Mouse (Mus musculus) neural tube, embryonic 12.5 days (tissue): ENCODE measurements around the gene Ufd1. TPM values are rescaled to one million over a fixed set of nuclear protein-coding genes. Genes with fewer than 3 reads are reported as not detected.

Source experiments
- ATAC-seq: fragments of 200-750 bp; cut with Nextera tagmentation; 2 replicates; pipeline ENCODE4 v1.8.0; 2017; ENCODE audit warnings: low read depth, mild to moderate bottlenecking, moderate TSS enrichment, moderate library complexity; ENCODE audit not compliant: low FRiP score
- H3K27ac ChIP-seq: fragments of 300-500 bp; sonication (generic); 2 replicates; pipeline ENCODE4 v1.5.1; 2016
- H3K27me3 ChIP-seq: fragments of 300-500 bp; sonication (generic); replicated peaks from 2 replicates; pipeline ENCODE4 v1.6.1; 2016; ENCODE audit warnings: mild to moderate bottlenecking
- H3K36me3 ChIP-seq: fragments of 300-500 bp; sonication (generic); 2 replicates; pipeline ENCODE4 v1.6.1; 2016; ENCODE audit warnings: mild to moderate bottlenecking
- H3K4me1 ChIP-seq: fragments of 300-500 bp; sonication (generic); 2 replicates; pipeline ENCODE4 v1.6.1; 2016
- H3K4me2 ChIP-seq: fragments of 300-500 bp; sonication (generic); replicated peaks from 2 replicates; pipeline ENCODE4 v1.6.1; 2016; ENCODE audit warnings: mild to moderate bottlenecking
- H3K4me3 ChIP-seq: fragments of 300-500 bp; sonication (generic); 2 replicates; pipeline ENCODE4 v1.5.1; 2016
- H3K9ac ChIP-seq: fragments of 300-500 bp; sonication (generic); 2 replicates; pipeline ENCODE4 v1.6.1; 2016; ENCODE audit warnings: mild to moderate bottlenecking
- H3K9me3 ChIP-seq: fragments of 300-500 bp; sonication (generic); 2 replicates; pipeline ENCODE4 v1.6.1; 2016; ENCODE audit warnings: mild to moderate bottlenecking
- WGBS: fragments of 180-500 bp; shearing (Covaris S2); methylation state at CpG from one replicate; pipeline ENCODE4 v1.1.7; 2016; 5-methylcytosine and 5-hydroxymethylcytosine counted together
- polyA plus RNA-seq: library from polyadenylated mRNA; unstranded; fragments of >200 nt; fragmentation: Nextera tagmentation; extraction: Ambion mirVana; gene quantifications from 2 replicates; pipeline ENCODE4 v1.2.1, GENCODE M21; 2016

The Ufd1 gene
- polyA plus RNA-seq, 1 experiment from 2014 or later: 111 TPM

DNA sequence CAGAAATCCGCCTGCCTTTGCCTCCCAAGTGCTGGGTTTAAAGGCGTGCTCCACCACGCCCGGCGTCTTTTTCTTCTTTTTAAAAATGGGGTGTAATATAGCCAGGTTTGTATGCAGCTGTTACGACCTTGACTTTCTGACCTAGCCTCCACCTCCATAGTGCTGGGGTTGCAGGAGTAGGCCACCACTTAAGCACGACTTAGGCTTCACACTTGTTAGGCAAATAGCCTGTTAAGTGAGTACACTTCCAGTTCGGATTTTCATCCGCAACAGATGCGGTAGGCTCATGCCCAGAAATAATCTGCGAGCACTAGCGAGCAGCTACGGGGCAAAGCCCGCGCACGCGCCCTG, 64.5 kb downstream of the Ufd1 start:
- H3K9ac ChIP-seq: peak overlapping the region; percentile 90
- H3K27me3 ChIP-seq: no peaks in the 10 kb centered on the region
- no peaks in the 10 kb centered on the region for H3K9me3 ChIP-seq
- H3K4me3 ChIP-seq: peak overlapping the region; percentile 92
- H3K36me3 ChIP-seq: peaks cover 34% of the 10 kb centered on the region
- ATAC-seq: no peak; the same call in 1 of the 2 replicates
- peak overlapping the region; percentile 80 for H3K4me2 ChIP-seq
- H3K4me1 ChIP-seq: peaks cover 20% of the 10 kb centered on the region; the same call in 1 of the 2 replicates
- H3K27ac ChIP-seq: peak overlapping the region; percentile 82
- WGBS: under 1% methylated on average over 17 of the region's 17 CpGs

- H3K9me3 ChIP-seq: no peaks in the 10 kb centered on the region
- WGBS: under 1% methylated on average over 93 of the region's 93 CpGs
- peak within 1 kb of the TSS; percentile 92 for H3K4me3 ChIP-seq
- H3K27ac ChIP-seq: peak within 1 kb of the TSS; percentile 82
- H3K4me1 ChIP-seq: peaks cover 20% of the 10 kb centered on the region; the same call in 1 of the 2 replicates
- peak within 1 kb of the TSS; percentile 90 for H3K9ac ChIP-seq
- peak within 1 kb of the TSS; percentile 80 for H3K4me2 ChIP-seq
- H3K36me3 ChIP-seq: peaks cover 33% of the 10 kb centered on the region
- peak; percentile 90 for ATAC-seq
- no peaks in the 10 kb centered on the region for H3K27me3 ChIP-seq
Observed at GRCm38 (mm10) chr16:18876442-18877308, 65.1 kb downstream of the Ufd1 start, which contains the start of the genes Mrpl40 and Hira. Mrpl40 (minus strand) TSS chr16:18876862. Hira (plus strand) TSS chr16:18877037.

- peaks cover 24% of the 10 kb centered on the region for H3K36me3 ChIP-seq
- peak overlapping the region; percentile 92 for H3K4me3 ChIP-seq
- peaks cover 20% of the 10 kb centered on the region; the same call in 1 of the 2 replicates for H3K4me1 ChIP-seq
- ATAC-seq: peak; percentile 57
- no peaks in the 10 kb centered on the region for H3K9me3 ChIP-seq
- H3K27me3 ChIP-seq: no peaks in the 10 kb centered on the region
- H3K9ac ChIP-seq: peak overlapping the region; percentile 90
- peak overlapping the region; percentile 82 for H3K27ac ChIP-seq
- H3K4me2 ChIP-seq: peak overlapping the region; percentile 80
- under 1% methylated on average over 43 of the region's 43 CpGs for WGBS
Observed at GRCm38 (mm10) chr16:18877386-18878090, 66.0 kb downstream of the Ufd1 start.

- Histone ChIP-seq H3K9me3 (no peaks in the 10 kb centered on the region), H3K27me3 (no peaks in the 10 kb centered on the region), H3K4me2 (peak overlapping the region; percentile 80), H3K27ac (peak overlapping the region; percentile 82; the same call in 1 of the 2 replicates), H3K4me1 (peaks cover 20% of the 10 kb centered on the region; the same call in 1 of the 2 replicates), H3K4me3 (peak overlapping the region; percentile 92), H3K9ac (peak overlapping the region; percentile 90), H3K36me3 (peaks cover 20% of the 10 kb centered on the region; the same call in 1 of the 2 replicates)
- no peak for ATAC-seq
- WGBS: 35% methylated on average over 20 of the region's 20 CpGs
Observed at GRCm38 (mm10) chr16:18878091-18878720, 66.6 kb downstream of the Ufd1 start.

DNA sequence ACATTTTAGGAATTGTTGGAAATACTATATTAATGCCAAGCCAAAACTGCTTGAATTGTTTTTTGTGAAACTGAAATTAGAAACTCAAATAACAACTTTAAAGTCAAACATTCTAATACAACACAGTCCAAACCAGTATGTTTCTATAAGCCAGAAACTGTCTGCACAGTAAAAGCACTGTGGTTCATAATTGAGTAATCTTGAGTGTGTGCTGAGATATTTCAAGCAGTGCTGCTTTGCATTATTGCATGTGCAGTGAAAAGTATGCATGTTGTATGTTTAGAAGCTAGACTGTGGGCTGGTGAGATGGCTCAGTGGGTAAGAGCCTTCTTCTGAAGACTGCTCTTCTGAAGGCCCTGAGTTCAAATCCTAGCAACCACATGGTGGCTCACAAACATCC, 72.5 kb downstream of the Ufd1 start:
- H3K4me2 ChIP-seq: no peak overlapping the region
- peaks cover 13% of the 10 kb centered on the region; the same call in 1 of the 2 replicates for H3K4me1 ChIP-seq
- peaks cover 17% of the 10 kb centered on the region for H3K36me3 ChIP-seq
- no peaks in the 10 kb centered on the region for H3K9me3 ChIP-seq
- no peak overlapping the region for H3K27ac ChIP-seq
- ATAC-seq: no peak
- no peak overlapping the region for H3K9ac ChIP-seq
- no peaks in the 10 kb centered on the region for H3K27me3 ChIP-seq
- no peak overlapping the region for H3K4me3 ChIP-seq

Other genes starting within 250 kb of the Ufd1 start
- 5.5 and 7.2 TPM in 2 replicates for gene Tbx1, start 221.1 kb upstream of the Ufd1 start, polyA plus RNA-seq
- 12.0 and 12.7 TPM in 2 replicates for gene Gp1bb, start 189.4 kb upstream of the Ufd1 start, polyA plus RNA-seq
- 11.8 and 12.1 TPM in 2 replicates for gene Gm49601, start 185.4 kb upstream of the Ufd1 start, polyA plus RNA-seq
- 117 and 125 TPM in 2 replicates for gene Sept5, start 181.8 kb upstream of the Ufd1 start, polyA plus RNA-seq
- 54.4 and 57.5 TPM in 2 replicates for gene Cldn5, start 34.9 kb upstream of the Ufd1 start, polyA plus RNA-seq
- 29.8 and 31.4 TPM in 2 replicates for gene Cdc45, start 208 bp downstream of the Ufd1 start, polyA plus RNA-seq
- 25.5 and 27.0 TPM in 2 replicates for gene 2510002D24Rik, start 24.8 kb downstream of the Ufd1 start, polyA plus RNA-seq
- gene Gm28539, start 24.8 kb downstream of the Ufd1 start, polyA plus RNA-seq: 0.23 TPM in 1 of 2 replicates, not detected in the other
- 85.8 and 90.4 TPM in 2 replicates for gene Mrpl40, start 65.1 kb downstream of the Ufd1 start, polyA plus RNA-seq
- gene Hira, start 65.3 kb downstream of the Ufd1 start, polyA plus RNA-seq: 23.7 and 24.6 TPM in 2 replicates